21 mouse cellular contexts compared by ENCODE assay signal in genomic region chr2:167268721-167269120, GRCm38 (mm10). TPM values are rescaled to one million over a fixed set of nuclear protein-coding genes. Genes with fewer than 3 reads are reported as not detected.
DNase-seq lines count a peak whose midpoint lies in the region; ATAC-seq and TF ChIP-seq lines count a peak whose summit lies in the region.
"Had no signal": no experiment of that assay in that cellular context is flagged by ENCODE, and none has a peak within 500 bp of the region (broad histone marks: within the 10 kb centered on the region; RNA-seq: fewer than 3 reads in every experiment).

No protein-coding gene starts in this region.

- H3K27me3 ChIP-seq in heart, embryonic 13.5 days (replicated peaks) = no peaks in the 10 kb centered on the region
- H3K27me3 ChIP-seq in lung, postnatal 0 days (replicated peaks; ENCODE audit: insufficient read depth, low read length) = no peaks in the 10 kb centered on the region
- H3K27me3 ChIP-seq: liver, embryonic 15.5 days; midbrain, embryonic 12.5 days had no signal

- no peak for ATAC-seq in heart, embryonic 13.5 days (ENCODE audit: extremely low read depth, insufficient number of reproducible peaks, low FRiP score, low TSS enrichment)
- no peak for ATAC-seq in lung, postnatal 0 days
- ATAC-seq in CD4-positive, CD25-positive, alpha-beta regulatory T cell, adult 4 months = no peak
- ATAC-seq: forebrain, embryonic 14.5 days; hindbrain, embryonic 16.5 days; intestine, postnatal 0 days had no signal

- TF ChIP-seq CTCF in lung, postnatal 0 days (IDR thresholded peaks at IDR 0.05) = no peak
- no peak for TF ChIP-seq CTCF in embryonic fibroblast, embryonic 13.5 days (IDR thresholded peaks at IDR 0.05; ENCODE audit: borderline replicate concordance, insufficient read depth, low read length)

- TF ChIP-seq EP300 in lung, postnatal 0 days (IDR thresholded peaks at IDR 0.05) = no peak

- DNase-seq in heart, postnatal 36 days = no peak
- DNase-seq in lung, postnatal 10 days = peak; percentile 1
- no peak for DNase-seq in lung, postnatal 0 days (ENCODE audit: low spot score)
- DNase-seq in lung, postnatal 14 days = peak; percentile 0
- no peak for DNase-seq in cerebellum, postnatal 36 days
- DNase-seq: cerebellum, adult 11 months; cerebellum, postnatal 25 days; kidney, postnatal 14 days; right cerebral cortex, postnatal 25 days had no signal

- 0 out of 2 replicates have a peak overlapping the region, but pooled peaks have one; percentile 77 for H3K27ac ChIP-seq in heart, embryonic 13.5 days (replicated peaks)
- no peak overlapping the region for H3K27ac ChIP-seq in lung, postnatal 0 days (ENCODE audit: low read length)
- peak overlapping the region; percentile 3; the same call in 1 of the 2 replicates for H3K27ac ChIP-seq in embryonic fibroblast, embryonic 13.5 days (ENCODE audit: insufficient read depth, low read length)
- H3K27ac ChIP-seq: embryonic facial prominence, embryonic 10.5 days; liver, embryonic 15.5 days; midbrain, embryonic 12.5 days; stomach, postnatal 0 days had no signal

- TF ChIP-seq POLR2A in embryonic fibroblast, embryonic 13.5 days (IDR thresholded peaks at IDR 0.05; ENCODE audit: low read depth, low read length) = no peak

- no peak overlapping the region for H3K4me3 ChIP-seq in heart, embryonic 13.5 days
- no peak overlapping the region for H3K4me3 ChIP-seq in lung, postnatal 0 days (ENCODE audit: low read depth, low read length)
- no peak overlapping the region for H3K4me3 ChIP-seq in embryonic fibroblast, embryonic 13.5 days (ENCODE audit: insufficient read depth, low read length)
- H3K4me3 ChIP-seq: embryonic facial prominence, embryonic 10.5 days; erythroblast, embryonic 14.5 days; liver, embryonic 15.5 days; midbrain, embryonic 12.5 days had no signal

- H3K36me3 ChIP-seq in heart, embryonic 13.5 days = no peaks in the 10 kb centered on the region
- H3K36me3 ChIP-seq in lung, postnatal 0 days (ENCODE audit: insufficient read depth, low read length) = no peaks in the 10 kb centered on the region
- H3K36me3 ChIP-seq: embryonic facial prominence, embryonic 10.5 days; liver, embryonic 15.5 days; midbrain, embryonic 12.5 days had no signal

- WGBS in heart, embryonic 13.5 days = 94% methylated on average over 1 of the region's 1 CpGs
- 96% methylated on average over 1 of the region's 1 CpGs for WGBS in lung, postnatal 0 days

- intact Hi-C loops in heart, postnatal 36 days (cut with DNase I) = no loop called here

- peaks cover 22% of the 10 kb centered on the region for H3K4me1 ChIP-seq in heart, embryonic 13.5 days
- H3K4me1 ChIP-seq in lung, postnatal 0 days (ENCODE audit: insufficient read depth, low read depth, low read length) = no peaks in the 10 kb centered on the region
- H3K4me1 ChIP-seq in embryonic fibroblast, embryonic 13.5 days (ENCODE audit: control insufficient read depth, insufficient read depth, low read length) = peaks cover 6% of the 10 kb centered on the region; the same call in 1 of the 2 replicates
- H3K4me1 ChIP-seq: liver, embryonic 15.5 days had no signal

- H3K9me3 ChIP-seq in heart, embryonic 13.5 days = no peaks in the 10 kb centered on the region
- H3K9me3 ChIP-seq in lung, postnatal 0 days (ENCODE audit: low read length) = no peaks in the 10 kb centered on the region
- H3K9me3 ChIP-seq: embryonic facial prominence, embryonic 10.5 days; liver, embryonic 15.5 days; midbrain, embryonic 12.5 days had no signal

- H3K9ac ChIP-seq in heart, embryonic 13.5 days = no peak overlapping the region
- no peak overlapping the region for H3K9ac ChIP-seq in lung, postnatal 0 days (replicated peaks; ENCODE audit: low read depth)
- H3K9ac ChIP-seq: liver, embryonic 15.5 days; midbrain, embryonic 12.5 days had no signal

- H3K4me2 ChIP-seq in heart, embryonic 13.5 days = no peak overlapping the region
- no peak overlapping the region for H3K4me2 ChIP-seq in lung, postnatal 0 days (replicated peaks; ENCODE audit: low read depth, low read length)
- H3K4me2 ChIP-seq: liver, embryonic 15.5 days; midbrain, embryonic 12.5 days had no signal

RNA-seq across cellular contexts. Expression of gene Ptgis, which starts 28.3 kb away (rescaled TPM):
- polyA plus RNA-seq in heart, embryonic 13.5 days (2015; fragmentation: Nextera tagmentation; extraction: Ambion mirVana) = 21.6 and 21.8 TPM in 2 replicates
- total RNA-seq in heart, postnatal 36 days (2021) = 10 to 100 TPM; 19.5 to 22.2 TPM
- polyA plus RNA-seq in lung, postnatal 0 days (2015; fragmentation: Nextera tagmentation; extraction: Ambion mirVana) = 32.7 and 37.9 TPM in 2 replicates
- polyA plus RNA-seq in embryonic fibroblast, embryonic 13.5 days (2011; ENCODE audit: insufficient read length, low read depth, missing spikeins) = 21.0 TPM in 2 replicates
- polyA plus RNA-seq in CD4-positive, CD25-positive, alpha-beta regulatory T cell, adult 4 months (2017; shearing (Covaris generic)) = under 1 TPM in 1 of 2 experiments, not detected in 1; 0.16 TPM
- total RNA-seq: neutrophil, adult 5-6 weeks had no signal
- polyA plus RNA-seq: erythroblast, embryonic 14.5 days had no signal

Comparison
In these comparisons a context has a peak if more than half of its experiments do, and no peak if none do; other contexts are left out.
1. DNase-seq: peak in lung, postnatal 10 days (single experiment) and lung, postnatal 14 days (single experiment); none in heart, postnatal 36 days (0 of 2), lung, postnatal 0 days (single experiment) and cerebellum, postnatal 36 days (0 of 2).
2. RNA of gene Ptgis, which starts 28.3 kb away (polyA plus RNA-seq): 32.7 to 37.9 TPM in lung, postnatal 0 days, 21.6 to 21.8 TPM in heart, embryonic 13.5 days and 21.0 TPM in embryonic fibroblast, embryonic 13.5 days; 0.16 TPM in CD4-positive, CD25-positive, alpha-beta regulatory T cell, adult 4 months; every median in the first group is over 10 times any median in the second.